Mouse (Mus musculus): ENCODE measurements around the gene Vac14. TPM values are rescaled to one million over a fixed set of nuclear protein-coding genes. Genes with fewer than 3 reads are reported as not detected.
"Not testable (repeated sequence)": the region's sequence is repeated elsewhere in the genome, so short reads cannot be mapped to it uniquely, and the experiment has no call there.

The Vac14 gene
- total RNA-seq, 2 experiments from 2014 or later = 30.5 to 32.5 TPM

DNA sequence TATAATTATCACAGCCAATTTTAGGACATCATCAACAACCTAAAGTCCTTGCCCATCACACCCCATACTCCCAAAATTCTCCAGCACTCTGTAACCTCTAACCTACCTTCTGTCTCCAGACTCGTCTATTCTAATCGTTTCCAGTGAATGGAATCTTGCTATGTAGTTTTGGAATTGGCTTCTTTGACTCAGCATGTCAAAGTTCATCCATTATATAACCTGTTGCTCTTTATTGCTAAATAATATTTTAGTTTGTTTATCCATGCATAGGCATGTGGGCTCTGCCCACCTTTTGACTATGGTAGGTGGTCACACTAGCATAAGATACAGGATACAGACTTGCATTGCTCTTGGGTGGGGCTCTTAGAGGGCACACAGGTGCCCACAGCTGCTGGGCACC is 26.5 kb downstream of the Vac14 start:
- DNase-seq (ENCODE audit: extremely low spot score in 1 of 2, low spot score in 2 of 2) = no peak
- intact Hi-C loops (cut with DNase I) = loop anchor here (10.0 kb wide), 1 partner anchor 170 kb away; no protein-coding TSS in a partner anchor

DNA sequence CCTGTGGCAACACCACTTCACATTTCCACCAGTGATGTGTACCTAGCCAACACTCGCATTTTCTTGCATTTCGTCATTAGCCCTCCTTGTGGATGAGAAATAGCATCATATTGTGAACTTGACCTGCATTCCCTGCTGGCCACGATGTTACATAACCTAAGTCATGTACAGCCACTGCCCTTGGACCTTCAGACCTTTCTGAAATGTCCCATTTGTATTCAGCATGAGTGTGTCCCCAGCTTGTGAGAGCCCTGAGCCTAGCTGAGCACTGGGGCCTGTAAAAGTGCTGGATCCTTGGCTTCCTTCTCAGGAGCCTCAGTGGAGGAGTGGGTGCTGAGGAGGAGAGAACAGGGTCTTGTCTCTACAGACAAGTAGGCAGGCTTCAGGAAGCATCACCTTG is 27.0 kb downstream of the Vac14 start:
- intact Hi-C loops (cut with DNase I) = loop anchor here (10.0 kb wide), 1 partner anchor 169 kb away; no protein-coding TSS in a partner anchor
- DNase-seq (ENCODE audit: extremely low spot score in 1 of 2, low spot score in 2 of 2) = no peak

DNA sequence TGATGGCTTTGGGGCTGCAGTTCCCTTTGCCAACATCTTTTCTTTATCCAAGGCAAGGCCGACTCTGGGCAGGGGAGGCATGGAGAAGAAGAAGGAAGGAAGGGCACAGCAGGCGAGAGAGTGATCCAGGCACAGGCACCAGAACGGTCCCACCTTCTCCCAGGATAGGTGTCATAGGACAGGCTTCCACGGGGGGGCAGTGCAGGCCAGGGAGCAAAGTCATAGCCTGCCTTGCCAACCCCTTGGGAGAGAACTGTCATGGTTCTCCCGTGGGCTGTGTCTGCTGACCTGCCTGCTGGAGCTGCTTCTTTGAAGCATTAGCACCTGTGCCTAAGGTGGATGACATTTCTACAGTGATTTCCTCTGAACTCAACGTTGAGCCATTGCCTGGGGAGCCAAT is 27.7 kb downstream of the Vac14 start:
- intact Hi-C loops (cut with DNase I) = loop anchor here (2.0 to 10.0 kb wide), 2 partner anchors 77 to 169 kb away; no protein-coding TSS in a partner anchor
- DNase-seq (ENCODE audit: extremely low spot score in 1 of 2, low spot score in 2 of 2) = peak; percentile 54 to 85

DNA sequence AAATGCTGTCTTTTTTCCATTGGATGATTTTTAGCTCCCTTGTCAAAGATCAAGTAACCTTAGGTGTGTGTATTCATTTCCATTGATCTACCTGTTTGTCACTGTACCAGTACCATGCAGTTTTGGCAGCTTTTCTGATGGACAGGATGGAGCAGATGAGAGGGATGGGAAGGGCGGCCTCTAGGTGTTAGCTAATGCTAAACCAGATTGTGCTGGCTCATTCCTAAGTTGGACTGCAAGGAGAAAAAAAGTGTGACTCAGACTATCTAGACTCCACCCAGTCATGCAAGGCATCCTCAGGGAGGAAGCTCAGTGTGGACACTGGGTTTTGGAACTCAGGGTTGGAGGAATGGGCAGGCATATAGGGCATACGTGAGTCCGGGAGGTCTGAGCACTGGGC is 30.2 kb downstream of the Vac14 start:
- DNase-seq (ENCODE audit: extremely low spot score in 1 of 2, low spot score in 2 of 2) = no peak
- intact Hi-C loops (cut with DNase I) = loop anchor here (10.0 kb wide), 1 partner anchor 166 kb away; no protein-coding TSS in a partner anchor

DNA sequence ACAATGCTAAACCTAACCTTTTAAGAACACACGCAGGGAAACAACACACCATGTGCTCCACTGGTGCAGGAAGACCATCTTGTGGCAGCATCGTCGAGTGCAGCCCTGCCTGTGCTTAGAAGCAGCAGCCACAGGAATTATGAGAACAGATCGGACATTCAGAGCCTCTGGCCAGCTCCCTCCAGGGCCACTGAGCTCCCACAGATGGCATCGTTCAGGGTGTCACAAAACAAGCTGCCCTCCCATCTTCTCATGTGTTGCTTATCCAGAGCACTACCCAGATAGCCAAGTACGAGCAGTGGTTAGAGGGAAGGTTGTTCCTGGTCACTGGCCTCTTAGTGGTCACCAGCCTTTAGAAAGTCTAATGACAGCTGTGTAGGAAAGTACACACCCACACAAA is 30.9 kb downstream of the Vac14 start:
- intact Hi-C loops (cut with DNase I) = loop anchor here (10.0 kb wide), 1 partner anchor 166 kb away; no protein-coding TSS in a partner anchor
- DNase-seq (ENCODE audit: extremely low spot score in 1 of 2, low spot score in 2 of 2) = no peak

DNA sequence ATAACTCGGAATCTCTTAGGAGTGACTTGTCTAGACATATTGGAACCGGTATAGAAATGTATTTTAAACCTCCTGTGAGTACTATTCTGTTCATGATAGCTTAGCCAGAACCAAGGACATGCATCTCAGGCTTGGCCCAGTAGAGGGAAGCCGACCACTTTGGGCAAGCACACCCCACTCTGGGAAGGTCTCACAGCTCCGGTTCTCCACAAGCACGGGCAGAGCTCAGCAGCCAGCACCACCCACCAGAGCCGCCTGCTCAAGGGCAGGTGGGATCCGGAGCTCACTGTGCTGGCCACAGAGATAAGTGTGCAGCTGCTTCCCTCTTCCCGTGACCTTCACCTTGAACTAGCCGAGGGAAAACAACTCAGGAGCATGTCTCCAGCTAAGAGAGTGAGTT is 32.5 kb downstream of the Vac14 start:
- intact Hi-C loops (cut with DNase I) = no loop called here
- DNase-seq (ENCODE audit: extremely low spot score in 1 of 2, low spot score in 2 of 2) = peak in 1 of 2 experiments; percentile 62

DNA sequence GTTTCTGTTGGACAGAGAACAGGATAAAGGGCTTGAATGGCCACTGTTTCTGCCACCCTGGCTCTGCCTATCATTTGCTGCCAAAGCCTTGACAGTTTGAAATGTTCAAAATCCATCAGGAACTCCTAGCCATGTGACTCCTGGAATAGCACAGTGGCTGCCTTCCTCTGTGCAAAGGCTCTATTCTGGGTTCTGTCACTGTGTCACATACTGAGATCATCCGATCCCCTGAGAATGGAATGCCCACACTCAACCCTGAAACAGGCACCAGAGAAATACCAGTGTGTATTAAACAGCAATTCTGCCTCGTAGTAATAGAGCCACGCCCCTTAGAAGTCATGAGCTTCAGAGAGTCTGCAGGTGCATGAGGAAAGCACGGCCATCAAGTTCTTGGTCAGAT is 33.5 kb downstream of the Vac14 start:
- intact Hi-C loops (cut with DNase I) = no loop called here
- DNase-seq (ENCODE audit: extremely low spot score in 1 of 2, low spot score in 2 of 2) = no peak

DNA sequence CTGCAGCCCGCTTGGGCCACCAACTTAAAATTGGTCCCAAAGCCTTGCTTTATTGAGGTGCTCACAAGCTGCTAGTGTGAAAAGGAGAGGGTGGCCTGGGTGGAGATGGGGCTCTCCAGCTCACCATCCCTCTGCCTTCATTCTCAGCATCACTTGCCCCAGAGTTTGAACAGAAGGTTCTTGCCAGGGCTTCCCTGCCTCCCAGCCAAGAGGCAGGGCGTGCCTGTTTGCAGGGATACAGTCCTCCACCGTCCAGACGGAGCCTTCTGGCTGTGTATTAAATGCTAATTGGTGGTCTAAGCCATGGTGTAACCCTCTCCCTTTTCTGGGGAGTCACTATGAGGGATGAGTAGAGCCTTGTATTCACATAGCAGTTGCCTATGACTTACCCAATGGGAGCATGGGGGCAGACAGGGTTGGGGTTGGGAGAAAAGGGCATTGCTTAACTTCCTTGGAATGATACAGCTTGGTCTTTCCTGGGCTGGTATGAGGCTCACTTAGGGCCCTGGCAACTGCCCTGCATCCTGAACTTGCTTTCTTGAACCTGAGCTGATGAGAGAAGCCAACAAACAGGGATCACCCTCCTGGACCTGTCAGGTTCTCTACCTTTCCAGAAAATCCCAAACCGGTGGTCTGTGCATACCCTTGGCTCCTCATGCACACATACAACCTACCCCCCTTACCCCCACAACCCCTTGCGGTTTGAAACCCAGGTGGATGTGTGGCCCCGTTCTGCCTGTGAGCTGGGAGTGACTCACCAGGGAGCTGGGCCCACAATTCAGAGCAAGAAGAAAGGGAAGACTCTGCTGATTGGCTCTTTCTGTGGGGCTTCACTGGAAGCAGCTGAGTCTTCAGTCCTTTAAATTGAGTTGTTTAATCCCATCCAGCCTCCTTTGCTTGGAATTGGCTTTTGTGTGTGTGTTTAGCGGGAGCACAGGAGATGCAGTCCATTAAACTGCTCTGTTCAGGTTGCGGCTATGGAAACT is 36.0 kb downstream of the Vac14 start:
- intact Hi-C loops (cut with DNase I) = loop anchor here (2.0 kb wide), 1 partner anchor 68 kb away; no protein-coding TSS in a partner anchor
- no peak for DNase-seq (ENCODE audit: extremely low spot score in 1 of 2, low spot score in 2 of 2)

DNA sequence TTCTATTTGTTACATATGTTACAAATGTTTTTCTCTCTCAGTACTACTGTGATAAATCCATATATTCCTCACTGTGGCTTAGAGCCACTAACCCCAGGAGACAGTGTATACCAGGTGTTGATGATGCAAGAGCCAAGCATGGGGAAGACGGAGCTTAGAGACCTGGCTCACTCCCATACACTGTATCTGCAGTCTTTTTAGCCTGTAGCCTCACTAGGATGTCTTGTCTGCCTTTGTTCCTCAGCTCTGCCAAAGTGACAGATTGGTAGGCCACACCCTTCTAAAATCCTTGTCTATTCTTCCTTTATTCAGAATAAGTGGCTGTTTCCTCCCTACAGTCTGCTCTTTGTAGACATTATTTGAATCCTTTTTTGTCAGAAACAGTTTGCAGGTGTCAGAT is 37.4 kb downstream of the Vac14 start:
- no peak for DNase-seq (ENCODE audit: extremely low spot score in 1 of 2, low spot score in 2 of 2)

DNA sequence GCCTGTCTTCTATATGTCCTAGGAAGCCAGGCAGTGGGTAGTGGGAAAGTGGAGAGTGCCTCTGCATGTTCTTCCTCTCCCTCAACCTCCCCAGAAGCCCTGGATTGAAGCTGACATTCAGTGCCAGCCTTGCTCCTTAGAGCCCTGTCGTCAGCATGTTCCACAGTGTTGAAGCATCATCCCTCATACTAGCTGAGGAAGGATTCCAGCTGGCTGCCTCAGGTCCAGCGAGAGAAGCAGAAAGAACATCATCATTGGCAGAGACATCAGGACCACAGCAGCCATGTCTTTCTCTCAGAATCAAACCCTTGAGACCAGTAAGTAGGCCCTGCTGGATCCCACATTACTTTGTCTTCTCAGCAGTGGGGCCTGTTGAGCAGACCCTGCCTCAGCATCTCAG is 39.3 kb downstream of the Vac14 start:
- intact Hi-C loops (cut with DNase I) = no loop called here
- DNase-seq (ENCODE audit: extremely low spot score in 1 of 2, low spot score in 2 of 2) = no peak

More for the DNA sequence above, 37.4 kb downstream of the Vac14 start:
- intact Hi-C loops (cut with DNase I) = loop anchor here (2.0 kb wide), 1 partner anchor 67 kb away; no protein-coding TSS in a partner anchor

DNA sequence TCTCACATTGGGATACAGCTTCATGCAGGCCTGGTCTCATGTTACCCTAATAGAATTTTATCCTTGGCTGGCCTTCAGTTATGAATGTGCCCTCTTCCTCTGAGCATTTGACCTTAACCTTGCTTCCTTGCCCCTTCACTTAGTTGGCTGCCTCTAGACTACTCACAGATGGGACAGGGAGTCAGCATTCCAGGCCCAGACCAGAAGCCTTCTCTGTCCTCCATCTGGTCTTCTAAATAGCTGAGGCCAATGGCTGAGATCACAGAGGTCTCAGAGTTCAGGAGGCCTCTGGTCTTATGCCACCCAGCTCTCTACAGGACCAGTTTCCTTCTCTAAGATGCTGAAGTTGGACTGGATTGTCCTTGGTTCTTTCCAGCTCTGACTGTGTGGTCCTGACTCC is 41.7 kb downstream of the Vac14 start:
- intact Hi-C loops (cut with DNase I) = no loop called here
- DNase-seq (ENCODE audit: extremely low spot score in 1 of 2, low spot score in 2 of 2) = no peak

DNA sequence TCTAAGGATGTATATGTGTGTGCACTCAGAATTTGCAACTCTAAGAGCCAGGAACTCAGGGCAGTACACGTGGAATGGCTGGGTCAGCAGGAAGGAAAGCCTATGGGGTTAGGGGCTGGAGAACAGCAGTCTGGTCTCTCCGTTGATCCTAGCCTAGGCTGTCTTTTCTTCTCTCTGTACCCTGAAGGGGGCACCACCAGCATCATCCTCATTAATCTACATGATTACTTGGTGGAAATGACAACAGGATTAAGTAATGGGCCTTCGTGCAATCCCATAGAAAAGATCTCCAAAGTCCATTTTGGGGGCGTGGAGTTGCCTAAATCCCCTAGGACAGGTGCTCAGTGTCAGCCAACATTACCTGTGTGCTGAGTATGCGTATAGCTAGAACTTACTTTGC is 44.2 kb downstream of the Vac14 start:
- DNase-seq (ENCODE audit: extremely low spot score in 1 of 2, low spot score in 2 of 2) = no peak
- intact Hi-C loops (cut with DNase I) = no loop called here

DNA sequence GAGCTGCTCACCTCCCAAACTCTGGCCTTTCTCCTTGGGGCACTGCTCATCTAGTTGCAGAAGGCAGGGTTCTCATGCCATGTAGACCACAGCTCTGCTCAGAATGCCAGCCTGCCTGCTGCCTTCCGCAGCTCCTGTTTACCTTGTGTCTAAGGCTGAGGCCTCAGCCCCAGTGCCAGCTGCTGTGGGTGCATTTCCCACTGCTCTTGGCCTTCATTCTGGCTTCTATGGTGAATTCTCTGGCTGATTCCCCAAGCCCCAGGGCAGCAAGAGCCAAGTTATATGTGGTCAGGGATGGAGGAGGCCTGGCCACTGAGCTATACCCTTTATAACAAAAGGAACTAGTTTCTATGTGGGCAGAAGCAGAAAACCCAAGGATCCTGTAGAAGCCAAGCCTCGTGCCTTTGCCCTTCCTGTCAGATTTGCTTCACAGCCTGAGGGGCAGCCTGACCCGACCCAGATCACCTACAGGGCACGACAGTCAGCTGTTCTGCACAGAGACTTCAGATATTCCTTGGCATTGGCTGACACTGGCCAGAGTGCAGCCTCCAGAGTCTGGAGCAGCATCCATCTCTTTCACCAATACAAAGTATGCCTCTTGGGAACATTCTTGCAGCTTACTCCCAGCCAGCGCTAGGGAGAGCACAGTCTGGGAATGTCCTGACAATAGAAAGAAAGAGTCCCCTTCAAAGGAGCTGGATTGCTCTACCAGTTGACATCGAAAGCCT is 44.8 kb downstream of the Vac14 start:
- intact Hi-C loops (cut with DNase I) = no loop called here
- no peak for DNase-seq (ENCODE audit: extremely low spot score in 1 of 2, low spot score in 2 of 2)

DNA sequence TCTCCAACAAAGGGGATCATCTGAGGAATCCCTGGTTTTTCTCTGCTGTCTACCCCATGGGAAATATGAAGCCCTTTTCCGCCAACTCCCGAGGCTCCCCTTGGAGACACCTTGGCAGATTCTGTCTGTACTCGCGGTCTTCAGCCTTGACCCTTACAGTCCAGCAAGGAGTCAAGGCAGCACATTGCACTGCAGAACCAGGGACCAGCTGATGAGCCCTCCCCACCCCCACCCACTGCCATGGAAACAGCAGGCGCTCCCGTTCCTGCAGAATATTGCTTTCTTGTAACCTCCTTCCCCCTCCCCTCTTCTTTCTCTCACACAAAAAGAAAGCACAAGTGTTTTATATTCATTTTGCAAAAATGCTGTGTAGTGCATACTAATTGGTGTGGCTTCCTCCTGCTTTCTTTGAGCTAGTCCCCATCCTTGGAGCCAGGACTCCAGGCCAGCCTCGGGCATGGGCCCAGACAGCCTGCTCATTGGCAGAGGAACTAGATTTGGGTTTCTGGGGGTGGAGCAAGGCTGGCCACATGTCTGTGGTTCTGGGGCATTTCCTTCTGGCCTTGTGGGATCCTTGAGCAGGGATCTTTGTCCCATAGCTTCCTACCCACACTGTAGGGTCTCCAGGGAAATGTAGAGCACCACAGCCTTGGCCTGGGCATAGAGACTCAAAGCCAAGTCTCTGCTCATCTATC is 46.0 kb downstream of the Vac14 start:
- intact Hi-C loops (cut with DNase I) = no loop called here

DNA sequence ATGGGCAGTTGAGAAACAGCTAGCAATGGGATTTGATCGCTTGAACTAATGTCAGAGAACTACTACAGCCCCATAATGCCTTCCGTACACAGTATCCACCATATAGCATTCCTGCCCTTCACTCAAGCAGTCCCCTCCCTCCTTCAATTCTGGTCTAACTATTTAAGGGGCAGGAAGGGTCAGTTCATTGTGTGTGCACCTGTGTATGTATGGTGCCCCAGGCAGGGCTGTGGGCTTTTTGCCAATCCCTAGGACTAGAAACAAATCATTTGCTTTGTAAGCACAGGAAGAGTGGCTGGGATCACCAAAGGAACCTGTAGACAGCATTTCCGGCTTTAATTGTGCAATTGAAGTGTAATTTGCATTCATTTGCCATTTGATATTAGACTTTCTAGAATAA is 46.6 kb downstream of the Vac14 start:
- DNase-seq (ENCODE audit: extremely low spot score in 1 of 2, low spot score in 2 of 2) = no peak
- intact Hi-C loops (cut with DNase I) = no loop called here

More for the DNA sequence above, 46.0 kb downstream of the Vac14 start:
- peak; percentile 76 to 85 for DNase-seq (ENCODE audit: extremely low spot score in 1 of 2, low spot score in 2 of 2)

DNA sequence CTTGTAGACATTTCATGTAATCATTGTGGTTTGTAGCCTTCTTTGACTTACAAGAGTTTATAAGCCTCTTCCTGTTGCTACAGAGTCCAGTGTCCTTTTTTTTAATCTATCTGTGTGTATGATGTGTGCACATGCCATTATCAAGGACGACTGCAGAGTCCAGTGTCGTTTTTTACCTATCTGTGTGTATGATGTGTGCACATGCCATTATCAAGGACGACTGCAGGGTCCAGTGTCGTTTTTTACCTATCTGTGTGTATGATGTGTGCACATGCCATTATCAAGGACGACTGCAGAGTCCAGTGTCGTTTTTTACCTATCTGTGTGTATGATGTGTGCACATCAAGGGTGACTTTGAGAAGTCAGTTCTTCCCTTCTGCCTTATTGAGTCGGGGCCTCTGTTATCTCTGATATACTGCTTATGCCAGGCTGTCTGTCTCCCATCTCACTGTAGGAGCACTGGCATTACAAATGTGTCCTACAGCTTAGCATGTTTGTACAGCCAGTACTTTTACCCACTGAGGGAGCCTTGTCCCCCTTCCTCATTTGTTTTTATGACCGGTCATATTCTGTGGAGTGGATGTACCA is 49.3 kb downstream of the Vac14 start:
- DNase-seq (ENCODE audit: extremely low spot score in 1 of 2, low spot score in 2 of 2); intact Hi-C loops (cut with DNase I): not testable (repeated sequence)

DNA sequence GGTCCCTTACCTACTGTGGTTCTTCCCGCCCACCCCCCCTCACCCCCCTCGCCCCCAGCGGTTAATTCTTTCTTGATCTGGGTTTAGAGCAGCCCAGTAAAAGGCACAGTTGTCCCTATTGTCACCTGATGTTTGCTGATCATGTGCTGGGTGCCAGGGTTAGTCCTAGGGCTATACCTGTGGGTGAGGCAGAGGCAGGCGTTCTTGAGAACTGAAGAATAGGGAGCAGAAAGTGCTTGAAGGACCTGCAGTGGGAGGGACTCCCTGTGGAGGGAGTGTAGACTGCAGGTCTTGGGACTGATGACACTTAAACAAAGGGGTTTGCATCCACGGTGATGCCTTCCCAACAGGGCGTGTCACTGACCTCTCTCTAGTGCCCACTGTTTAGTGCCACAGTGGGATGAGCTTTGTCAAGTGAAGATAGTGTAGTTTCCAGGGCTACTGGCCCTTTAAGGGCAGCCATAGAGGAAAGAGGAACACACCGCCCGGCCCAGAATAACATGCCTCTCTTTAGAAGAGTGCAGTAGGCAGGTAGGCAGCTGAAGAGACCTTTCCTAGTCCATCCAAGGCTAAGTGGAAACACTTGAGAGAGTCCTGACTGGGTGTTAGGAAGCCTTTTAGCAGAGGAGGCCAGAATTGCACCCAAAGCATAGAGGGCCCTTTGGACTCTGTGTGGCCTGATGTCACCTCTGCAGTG is 51.7 kb downstream of the Vac14 start:
- intact Hi-C loops (cut with DNase I) = no loop called here

DNA sequence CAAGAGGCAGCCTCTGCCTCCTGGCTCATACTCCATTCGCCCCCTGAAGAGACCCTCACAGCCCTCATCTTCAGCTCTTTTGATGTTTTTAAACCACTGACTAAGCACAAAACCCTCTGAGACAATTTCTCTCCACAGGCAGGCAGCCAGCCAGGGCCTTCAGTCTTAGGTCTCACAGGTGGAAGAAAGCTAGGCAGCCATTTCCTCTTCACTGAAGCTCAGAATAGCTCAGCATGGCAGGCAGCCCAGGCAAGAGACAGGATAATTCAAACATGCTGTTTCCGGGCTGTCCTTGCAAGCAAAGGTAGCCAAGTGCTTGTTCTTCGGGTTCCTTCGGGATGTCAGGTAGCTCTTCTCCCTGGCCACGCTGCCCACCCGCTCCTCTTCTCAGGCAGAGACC is 52.9 kb downstream of the Vac14 start:
- intact Hi-C loops (cut with DNase I) = no loop called here
- peak in 1 of 2 experiments; percentile 70 for DNase-seq (ENCODE audit: extremely low spot score in 1 of 2, low spot score in 2 of 2)

More for the DNA sequence above, 51.7 kb downstream of the Vac14 start:
- no peak for DNase-seq (ENCODE audit: extremely low spot score in 1 of 2, low spot score in 2 of 2)
